Mouse (Mus musculus): ENCODE results near the gene 5730409E04Rik. TPM values are rescaled to one million over a fixed set of nuclear protein-coding genes. Genes with fewer than 3 reads are reported as not detected.

The 5730409E04Rik gene
- 63.3 and 63.5 TPM in 2 replicates for polyA plus RNA-seq (2012; rRNA removed)

DNA sequence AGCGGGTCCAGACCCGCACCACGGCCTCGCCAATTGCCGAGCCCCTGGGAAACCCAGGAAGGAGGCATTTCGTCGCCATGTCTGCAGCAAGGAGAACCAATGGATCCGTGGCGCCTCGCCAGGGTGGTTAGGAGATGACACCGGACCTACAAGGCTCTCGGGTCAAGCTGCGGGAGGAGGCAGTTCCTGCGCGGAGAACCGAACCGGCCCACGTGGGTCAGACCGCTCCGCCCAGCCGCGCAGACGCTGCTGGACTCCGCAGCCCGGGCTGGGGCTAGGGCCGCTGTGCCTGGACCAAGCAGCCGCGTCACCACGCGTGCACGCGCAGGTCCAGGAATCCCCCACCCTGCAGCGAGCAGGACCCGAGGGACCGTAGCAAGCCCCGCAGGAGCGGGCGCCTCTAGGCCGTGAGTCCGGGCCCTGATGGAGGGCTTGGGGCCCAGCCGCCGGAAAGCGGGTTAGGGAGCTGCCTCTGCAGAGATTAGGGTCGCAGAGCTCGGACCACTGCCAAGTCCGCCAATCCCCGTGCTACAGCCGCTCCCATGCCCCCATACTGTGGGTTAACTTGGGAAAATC lies at the start of gene 5730409E04Rik:
5730409E04Rik (plus strand) TSS at position 213 of the 576 bp plus-strand sequence.
- Histone ChIP-seq H3K27ac (ENCODE audit: insufficient read depth, low read length) (peak within 1 kb of the TSS; percentile 56), H3K4me1 (ENCODE audit: control insufficient read depth, insufficient read depth, low read length) (peaks cover 1% of the 10 kb centered on the region; the same call in 1 of the 2 replicates), H3K4me3 (ENCODE audit: insufficient read depth, low read length) (peak within 1 kb of the TSS; percentile 72)
- TF ChIP-seq CTCF (IDR thresholded peaks at IDR 0.05; ENCODE audit: extremely low read depth, insufficient read depth, low read length) (no peak), POLR2A (IDR thresholded peaks at IDR 0.05; ENCODE audit: extremely low read depth, insufficient read depth, low read length) (peak; percentile 73)

- Histone ChIP-seq H3K4me1 (ENCODE audit: control insufficient read depth, insufficient read depth, low read length) (peaks cover 1% of the 10 kb centered on the region; the same call in 1 of the 2 replicates), H3K4me3 (ENCODE audit: insufficient read depth, low read length) (no peak overlapping the region), H3K27ac (ENCODE audit: insufficient read depth, low read length) (no peak overlapping the region)
- TF ChIP-seq CTCF (IDR thresholded peaks at IDR 0.05; ENCODE audit: extremely low read depth, insufficient read depth, low read length) (no peak), POLR2A (IDR thresholded peaks at IDR 0.05; ENCODE audit: extremely low read depth, insufficient read depth, low read length) (no peak)
These were observed 45.8 kb upstream of the 5730409E04Rik start for GRCm38 (mm10) chr4:126563798-126564197.

- Histone ChIP-seq H3K4me1 (ENCODE audit: control insufficient read depth, insufficient read depth, low read length) (peaks cover 1% of the 10 kb centered on the region; the same call in 1 of the 2 replicates), H3K27ac (ENCODE audit: insufficient read depth, low read length) (no peak overlapping the region), H3K4me3 (ENCODE audit: insufficient read depth, low read length) (no peak overlapping the region)
- TF ChIP-seq CTCF (IDR thresholded peaks at IDR 0.05; ENCODE audit: extremely low read depth, insufficient read depth, low read length) (no peak), POLR2A (IDR thresholded peaks at IDR 0.05; ENCODE audit: extremely low read depth, insufficient read depth, low read length) (no peak)
These were observed 42.4 kb upstream of the 5730409E04Rik start for GRCm38 (mm10) chr4:126567243-126567642.

GRCm38 (mm10) chr4:126569783-126570182 lies 39.8 kb upstream of the 5730409E04Rik start:
- Histone ChIP-seq H3K4me1 (ENCODE audit: control insufficient read depth, insufficient read depth, low read length) (peaks cover 1% of the 10 kb centered on the region; the same call in 1 of the 2 replicates), H3K27ac (ENCODE audit: insufficient read depth, low read length) (no peak overlapping the region), H3K4me3 (ENCODE audit: insufficient read depth, low read length) (no peak overlapping the region)
- TF ChIP-seq CTCF (IDR thresholded peaks at IDR 0.05; ENCODE audit: extremely low read depth, insufficient read depth, low read length) (no peak), POLR2A (IDR thresholded peaks at IDR 0.05; ENCODE audit: extremely low read depth, insufficient read depth, low read length) (no peak)

- peaks cover 3% of the 10 kb centered on the region; the same call in 1 of the 2 replicates for H3K4me1 ChIP-seq (ENCODE audit: control insufficient read depth, insufficient read depth, low read length)
- H3K27ac ChIP-seq (ENCODE audit: insufficient read depth, low read length): no peak overlapping the region
- no peak overlapping the region for H3K4me3 ChIP-seq (ENCODE audit: insufficient read depth, low read length)
- TF ChIP-seq POLR2A (IDR thresholded peaks at IDR 0.05; ENCODE audit: extremely low read depth, insufficient read depth, low read length) (no peak), CTCF (IDR thresholded peaks at IDR 0.05; ENCODE audit: extremely low read depth, insufficient read depth, low read length) (no peak)
These were observed 33.3 kb upstream of the 5730409E04Rik start for GRCm38 (mm10) chr4:126576281-126576680.

GRCm38 (mm10) chr4:126577920-126578319 lies 31.7 kb upstream of the 5730409E04Rik start:
- TF ChIP-seq POLR2A (IDR thresholded peaks at IDR 0.05; ENCODE audit: extremely low read depth, insufficient read depth, low read length) (no peak), CTCF (IDR thresholded peaks at IDR 0.05; ENCODE audit: extremely low read depth, insufficient read depth, low read length) (no peak)
- H3K4me3 ChIP-seq (ENCODE audit: insufficient read depth, low read length): no peak overlapping the region
- peaks cover 3% of the 10 kb centered on the region; the same call in 1 of the 2 replicates for H3K4me1 ChIP-seq (ENCODE audit: control insufficient read depth, insufficient read depth, low read length)

GRCm38 (mm10) chr4:126579077-126579476 lies 30.5 kb upstream of the 5730409E04Rik start:
- no peak for TF ChIP-seq POLR2A (IDR thresholded peaks at IDR 0.05; ENCODE audit: extremely low read depth, insufficient read depth, low read length)
- TF ChIP-seq CTCF (IDR thresholded peaks at IDR 0.05; ENCODE audit: extremely low read depth, insufficient read depth, low read length): no peak

More at GRCm38 (mm10) chr4:126577920-126578319, 31.7 kb upstream of the 5730409E04Rik start:
- no peak overlapping the region for H3K27ac ChIP-seq (ENCODE audit: insufficient read depth, low read length)

DNA sequence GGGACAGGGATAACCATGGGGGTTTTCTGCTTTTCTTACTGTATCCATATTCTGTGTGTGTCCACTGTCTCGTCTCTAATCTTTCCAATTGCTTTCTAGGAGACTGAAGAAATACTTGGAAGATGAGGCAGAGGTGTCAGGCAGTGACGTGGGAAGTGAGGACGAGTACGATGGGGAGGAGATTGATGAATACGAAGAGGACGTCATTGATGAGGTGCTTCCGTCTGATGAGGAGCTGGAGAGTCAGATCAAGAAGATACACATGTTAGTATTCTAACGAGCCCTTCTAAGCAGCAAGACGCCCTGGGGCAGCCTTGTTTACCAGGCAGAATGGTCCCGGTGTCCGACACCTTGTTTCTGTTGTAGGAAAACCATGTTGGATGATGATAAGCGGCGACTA lies 23.9 kb upstream of the 5730409E04Rik start:
- no peaks in the 10 kb centered on the region for H3K4me1 ChIP-seq (ENCODE audit: control insufficient read depth, insufficient read depth, low read length)
- TF ChIP-seq POLR2A (IDR thresholded peaks at IDR 0.05; ENCODE audit: extremely low read depth, insufficient read depth, low read length): no peak
- no peak for TF ChIP-seq CTCF (IDR thresholded peaks at IDR 0.05; ENCODE audit: extremely low read depth, insufficient read depth, low read length)

More at GRCm38 (mm10) chr4:126579077-126579476, 30.5 kb upstream of the 5730409E04Rik start:
- H3K4me3 ChIP-seq (ENCODE audit: insufficient read depth, low read length): no peak overlapping the region
- peaks cover 3% of the 10 kb centered on the region; the same call in 1 of the 2 replicates for H3K4me1 ChIP-seq (ENCODE audit: control insufficient read depth, insufficient read depth, low read length)
- no peak overlapping the region for H3K27ac ChIP-seq (ENCODE audit: insufficient read depth, low read length)

DNA sequence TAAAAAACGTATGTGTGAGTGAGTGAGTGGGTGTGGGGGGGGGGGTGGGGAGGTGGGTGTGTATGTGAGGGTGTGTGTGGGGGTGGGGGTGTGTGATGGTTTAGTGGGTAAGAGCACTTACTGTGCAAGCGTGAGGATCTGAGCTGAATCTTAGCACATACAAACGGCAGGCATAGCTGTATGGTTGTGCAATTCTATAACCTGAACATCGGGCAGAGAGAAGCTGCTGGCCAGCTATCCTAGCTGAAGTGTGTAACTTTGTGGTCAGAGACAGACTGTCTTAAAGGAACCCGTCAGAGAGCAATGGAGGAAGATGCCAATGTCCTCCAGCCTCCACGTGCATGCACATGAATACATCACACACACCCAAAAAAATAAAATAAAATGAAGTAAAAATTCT lies 17.6 kb upstream of the 5730409E04Rik start:
- no peak overlapping the region for H3K27ac ChIP-seq (ENCODE audit: insufficient read depth, low read length)
- TF ChIP-seq POLR2A (IDR thresholded peaks at IDR 0.05; ENCODE audit: extremely low read depth, insufficient read depth, low read length) (no peak), CTCF (IDR thresholded peaks at IDR 0.05; ENCODE audit: extremely low read depth, insufficient read depth, low read length) (no peak)

More for the DNA sequence above, 23.9 kb upstream of the 5730409E04Rik start:
- H3K27ac ChIP-seq (ENCODE audit: insufficient read depth, low read length): no peak overlapping the region
- H3K4me3 ChIP-seq (ENCODE audit: insufficient read depth, low read length): no peak overlapping the region

More for the DNA sequence above, 17.6 kb upstream of the 5730409E04Rik start:
- no peak overlapping the region for H3K4me3 ChIP-seq (ENCODE audit: insufficient read depth, low read length)
- H3K4me1 ChIP-seq (ENCODE audit: control insufficient read depth, insufficient read depth, low read length): no peaks in the 10 kb centered on the region
